Mouse (Mus musculus): ENCODE measurements around the gene Trim17.
A peak's percentile ranks its signal among the peaks of the same experiment; 100 is the strongest.

The Trim17 gene

GRCm38 (mm10) chr11:58947798-58948528 is 6.5 kb upstream of the Trim17 start:
- DNase-seq (ENCODE audit: low spot score in 2 of 2), result peak in 1 of 2 experiments; percentile 59

- peak; percentile 54 to 70 for DNase-seq (ENCODE audit: low spot score in 2 of 2)
Observed at GRCm38 (mm10) chr11:58948542-58949479, 5.7 kb upstream of the Trim17 start, which contains the start of gene Hist3h2ba. Gene Hist3h2ba (plus strand): TSS chr11:58948920.

GRCm38 (mm10) chr11:58949480-58950431 is 4.7 kb upstream of the Trim17 start:
- DNase-seq (ENCODE audit: low spot score in 2 of 2), result peak in 1 of 2 experiments; percentile 64

- DNase-seq (ENCODE audit: low spot score in 2 of 2), result no peak
Observed at GRCm38 (mm10) chr11:58951210-58951609, 3.3 kb upstream of the Trim17 start.

GRCm38 (mm10) chr11:58953351-58954169 is 925 bp upstream of the Trim17 start:
- peak in 1 of 2 experiments; percentile 46 for DNase-seq (ENCODE audit: low spot score in 2 of 2)

- DNase-seq (ENCODE audit: low spot score in 2 of 2), result peak in 1 of 2 experiments; percentile 70
Observed at GRCm38 (mm10) chr11:58954170-58954419, 390 bp upstream of the Trim17 start.

GRCm38 (mm10) chr11:58955143-58955867 is 820 bp downstream of the Trim17 start:
- DNase-seq (ENCODE audit: low spot score in 2 of 2), result no peak

- no peak for DNase-seq (ENCODE audit: low spot score in 2 of 2)
Observed at GRCm38 (mm10) chr11:58955868-58956257, 1.4 kb downstream of the Trim17 start.

- DNase-seq (ENCODE audit: low spot score in 2 of 2), result no peak
Observed at GRCm38 (mm10) chr11:58957226-58957914, 2.9 kb downstream of the Trim17 start.

- DNase-seq (ENCODE audit: low spot score in 2 of 2), result no peak
Observed at GRCm38 (mm10) chr11:58958536-58958935, 4.1 kb downstream of the Trim17 start.

- DNase-seq (ENCODE audit: low spot score in 2 of 2), result no peak
Observed at GRCm38 (mm10) chr11:58959186-58959825, 4.8 kb downstream of the Trim17 start.

- peak; percentile 55 to 74 for DNase-seq (ENCODE audit: low spot score in 2 of 2)
Observed at GRCm38 (mm10) chr11:58959921-58960465, 5.5 kb downstream of the Trim17 start.

GRCm38 (mm10) chr11:58961364-58962177 is 7.1 kb downstream of the Trim17 start:
- DNase-seq (ENCODE audit: low spot score in 2 of 2), result no peak

- DNase-seq (ENCODE audit: low spot score in 2 of 2), result peak in 1 of 2 experiments; percentile 27
Observed at GRCm38 (mm10) chr11:58963543-58963942, 9.1 kb downstream of the Trim17 start.

GRCm38 (mm10) chr11:58964216-58964615 is 9.7 kb downstream of the Trim17 start:
- no peak for DNase-seq (ENCODE audit: low spot score in 2 of 2)

GRCm38 (mm10) chr11:58965001-58965760 is 10.7 kb downstream of the Trim17 start:
- DNase-seq (ENCODE audit: low spot score in 2 of 2), result no peak

- DNase-seq (ENCODE audit: low spot score in 2 of 2), result no peak
Observed at GRCm38 (mm10) chr11:58967346-58967745, 12.9 kb downstream of the Trim17 start.
